Mouse (Mus musculus) bone marrow macrophage, adult 2 months (primary cell): ENCODE measurements around the gene Ebpl. TPM values are rescaled to one million over a fixed set of nuclear protein-coding genes. Genes with fewer than 3 reads are reported as not detected.

Experiments
- H3K27ac ChIP-seq: 2 replicates; pipeline ENCODE4 v1.5.1; 2012; ENCODE audit warnings: low read depth, low read length; ENCODE audit not compliant: insufficient read depth
- H3K4me1 ChIP-seq: 2 replicates; pipeline ENCODE4 v1.6.1; 2012; ENCODE audit warnings: low read length; ENCODE audit not compliant: control insufficient read depth, insufficient read depth
- H3K4me3 ChIP-seq: 2 replicates; pipeline ENCODE4 v1.5.1; 2012; ENCODE audit warnings: mild to moderate bottlenecking, low read length, moderate library complexity; ENCODE audit not compliant: insufficient read depth
- CTCF ChIP-seq: IDR thresholded peaks from 2 replicates; pipeline ENCODE4 v1.5.1; 2012; ENCODE audit warnings: low read depth, mild to moderate bottlenecking, low read length, moderate library complexity
- POLR2A ChIP-seq: IDR thresholded peaks from 2 replicates; pipeline ENCODE4 v1.6.1; 2012; ENCODE audit warnings: mild to moderate bottlenecking, low read depth, low read length, borderline replicate concordance
- polyA plus RNA-seq: library from polyadenylated mRNA; stranded (reverse); fragments of >200 nt; gene quantifications from 2 replicates; pipeline ENCODE4 v1.2.4, GENCODE M21; 2012; ENCODE audit not compliant: missing spikeins, insufficient read depth, insufficient read length

Ebpl gene
- polyA plus RNA-seq, 1 experiment, result 8.8 TPM

- H3K4me1 ChIP-seq, result peaks cover 19% of the 10 kb centered on the region
- H3K27ac ChIP-seq, result no peak overlapping the region
- no peak overlapping the region for H3K4me3 ChIP-seq
- TF ChIP-seq POLR2A (no peak), CTCF (no peak)
Measured at GRCm38 (mm10) chr14:61303969-61304609, 56.1 kb downstream of the Ebpl start.

DNA sequence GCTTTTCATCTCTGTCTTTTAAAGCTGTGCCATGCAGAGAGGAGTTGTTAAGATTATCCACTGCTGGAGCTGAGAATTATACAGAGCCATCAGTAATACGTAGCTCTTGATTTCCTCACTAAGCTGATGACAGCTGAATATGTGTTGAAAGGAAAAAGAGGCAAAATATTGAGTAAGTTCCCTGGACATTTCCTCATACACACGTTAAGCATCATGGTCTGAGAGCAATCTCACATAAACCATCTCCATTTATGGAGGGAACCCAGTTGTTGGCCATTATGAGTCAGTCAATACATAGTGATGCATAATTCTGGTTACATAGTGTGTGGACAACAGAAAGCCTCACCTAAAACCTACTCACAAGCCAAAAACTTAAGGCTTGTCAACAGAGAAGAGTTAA is 57.8 kb downstream of the Ebpl start:
- Histone ChIP-seq H3K4me1 (peaks cover 15% of the 10 kb centered on the region), H3K27ac (no peak overlapping the region), H3K4me3 (no peak overlapping the region)
- TF ChIP-seq CTCF, result no peak
- no peak for TF ChIP-seq POLR2A

DNA sequence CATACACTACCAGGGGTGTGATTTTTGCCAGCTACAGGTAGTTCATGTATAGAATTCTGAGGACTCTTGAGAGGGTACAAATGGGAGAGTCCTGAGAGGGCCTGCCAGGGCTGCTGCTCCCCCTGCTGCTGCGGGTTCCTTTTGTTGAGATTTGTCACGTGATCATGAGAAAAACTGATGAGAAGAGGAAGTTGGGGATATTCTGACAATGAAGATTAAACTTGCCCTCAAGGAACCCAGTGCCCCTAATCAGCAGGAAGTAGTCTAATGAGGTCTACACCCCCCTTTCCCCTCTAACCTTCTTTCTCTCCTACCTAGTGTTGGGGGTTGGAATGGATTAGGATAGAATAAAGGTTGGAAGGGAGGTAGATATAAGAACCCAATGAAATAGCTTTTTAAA is 58.9 kb downstream of the Ebpl start:
- H3K4me1 ChIP-seq, result peaks cover 15% of the 10 kb centered on the region
- H3K4me3 ChIP-seq, result no peak overlapping the region
- TF ChIP-seq CTCF, result no peak
- TF ChIP-seq POLR2A, result no peak
- no peak overlapping the region for H3K27ac ChIP-seq

GRCm38 (mm10) chr14:61299810-61300209 is 60.4 kb downstream of the Ebpl start:
- TF ChIP-seq POLR2A (no peak), CTCF (no peak)
- Histone ChIP-seq H3K27ac (no peak overlapping the region), H3K4me3 (no peak overlapping the region), H3K4me1 (peaks cover 15% of the 10 kb centered on the region)

- Histone ChIP-seq H3K4me3 (no peak overlapping the region), H3K27ac (no peak overlapping the region), H3K4me1 (0 out of 2 replicates have a peak, but pooled peaks cover 2% of the 10 kb centered on the region)
- TF ChIP-seq POLR2A (no peak), CTCF (no peak)
Measured at GRCm38 (mm10) chr14:61294738-61295079, 65.5 kb downstream of the Ebpl start.

- H3K4me3 ChIP-seq, result no peak overlapping the region
- no peak overlapping the region for H3K27ac ChIP-seq
- peaks cover 3% of the 10 kb centered on the region for H3K4me1 ChIP-seq
- TF ChIP-seq POLR2A (no peak), CTCF (peak; percentile 69)
Measured at GRCm38 (mm10) chr14:61293884-61294737, 66.1 kb downstream of the Ebpl start.

DNA sequence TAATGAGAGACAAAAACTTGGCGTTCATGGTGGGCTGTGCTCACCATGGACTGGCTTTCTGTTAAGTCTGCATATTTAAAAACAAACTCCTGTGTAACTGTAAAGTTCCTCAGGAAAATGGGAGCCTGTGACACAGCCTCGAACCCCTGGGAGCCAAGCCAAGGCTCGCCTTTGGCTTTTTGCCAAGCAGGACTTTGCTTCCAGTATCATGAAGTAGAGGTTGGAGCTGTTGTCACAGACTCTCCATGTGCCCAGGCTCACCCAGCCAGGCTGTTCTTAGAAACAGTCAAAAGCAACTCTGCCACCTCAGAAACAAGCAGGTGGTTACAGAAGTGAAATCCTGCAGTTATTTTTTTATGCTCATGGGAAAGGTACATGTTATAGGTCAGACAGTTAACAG is 69.6 kb downstream of the Ebpl start:
- Histone ChIP-seq H3K27ac (no peak overlapping the region), H3K4me3 (no peak overlapping the region), H3K4me1 (peaks cover 9% of the 10 kb centered on the region)
- no peak for TF ChIP-seq CTCF
- no peak for TF ChIP-seq POLR2A

DNA sequence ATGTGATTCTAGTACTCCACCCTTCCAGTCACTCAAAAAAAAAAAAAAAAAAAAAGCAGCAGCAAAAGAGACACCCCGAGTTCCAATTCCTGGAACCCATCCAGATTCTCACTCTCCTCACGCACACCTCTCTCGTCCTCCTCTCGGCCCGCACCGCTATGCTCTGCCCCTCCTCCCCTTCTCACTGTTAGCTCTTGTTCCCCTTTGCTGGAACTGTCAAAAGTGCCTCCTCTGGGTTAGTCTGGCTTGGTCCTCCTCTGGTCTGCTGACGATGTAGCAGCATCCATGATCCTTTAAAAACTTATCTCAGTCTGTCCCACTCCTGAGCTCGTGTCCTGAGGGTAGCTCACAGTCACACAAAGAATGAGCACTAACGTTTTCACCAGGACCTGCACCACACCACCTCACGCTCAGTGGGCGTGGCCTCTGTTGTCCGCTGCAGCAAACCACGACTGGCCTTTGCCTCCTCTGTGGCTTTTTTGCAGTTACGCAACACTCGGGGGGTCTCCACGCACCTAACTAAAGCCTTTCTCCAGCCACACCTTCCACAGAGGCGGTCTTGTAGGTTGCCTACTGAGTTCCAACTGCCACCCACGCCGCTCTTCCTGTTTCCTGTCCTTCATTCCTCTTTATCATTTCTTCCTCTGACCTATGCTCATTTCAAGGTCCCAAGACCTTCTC is 71.5 kb downstream of the Ebpl start:
- no peak for TF ChIP-seq CTCF
- H3K4me3 ChIP-seq, result peak overlapping the region; percentile 44
- peaks cover 9% of the 10 kb centered on the region for H3K4me1 ChIP-seq
- H3K27ac ChIP-seq, result no peak overlapping the region

Other genes with a start within 250 kb of the Ebpl start
- gene Sacs, start 222.0 kb downstream of the Ebpl start, polyA plus RNA-seq, result 3.6 and 4.1 TPM in 2 replicates
- not detected in 2 replicates for gene Sgcg, start 101.9 kb downstream of the Ebpl start, polyA plus RNA-seq
- 97.1 and 103 TPM in 2 replicates for gene Arl11, start 50.7 kb downstream of the Ebpl start, polyA plus RNA-seq
- gene Kpna3, start 79.4 kb upstream of the Ebpl start, polyA plus RNA-seq, result 35.1 and 35.8 TPM in 2 replicates
- 14.6 and 15.8 TPM in 2 replicates for gene Spryd7, start 196.4 kb upstream of the Ebpl start, polyA plus RNA-seq
- gene Trim13, start 237.8 kb upstream of the Ebpl start, polyA plus RNA-seq, result 6.5 and 6.9 TPM in 2 replicates
- not detected in 2 replicates for gene Kcnrg, start 247.0 kb upstream of the Ebpl start, polyA plus RNA-seq